Mouse (Mus musculus): ENCODE data around the gene Zfp446. TPM values are rescaled to one million over a fixed set of nuclear protein-coding genes. Genes with fewer than 3 reads are reported as not detected.

Zfp446 gene
- polyA plus RNA-seq, 1 experiment from 2014 or later = 5.5 TPM

Other genes starting within 250 kb of the Zfp446 start
- not detected in 2 replicates for gene Vmn2r56, start 242.8 kb upstream of the Zfp446 start, polyA plus RNA-seq (2014; fragmentation: Nextera tagmentation; extraction: Ambion mirVana)
- gene Zscan18, start 174.2 kb upstream of the Zfp446 start, polyA plus RNA-seq (2014; fragmentation: Nextera tagmentation; extraction: Ambion mirVana) = 8.5 and 9.1 TPM in 2 replicates
- gene Zfp329, start 159.0 kb upstream of the Zfp446 start, polyA plus RNA-seq (2014; fragmentation: Nextera tagmentation; extraction: Ambion mirVana) = 12.4 and 13.4 TPM in 2 replicates
- gene Zfp110, start 143.1 kb upstream of the Zfp446 start, polyA plus RNA-seq (2014; fragmentation: Nextera tagmentation; extraction: Ambion mirVana) = 21.6 and 25.6 TPM in 2 replicates
- 2.8 and 3.6 TPM in 2 replicates for gene Zfp128, start 96.7 kb upstream of the Zfp446 start, polyA plus RNA-seq (2014; fragmentation: Nextera tagmentation; extraction: Ambion mirVana)
- 14.5 and 17.0 TPM in 2 replicates for gene Zscan22, start 80.0 kb upstream of the Zfp446 start, polyA plus RNA-seq (2014; fragmentation: Nextera tagmentation; extraction: Ambion mirVana)
- 659 and 704 TPM in 2 replicates for gene Rps5, start 55.6 kb upstream of the Zfp446 start, polyA plus RNA-seq (2014; fragmentation: Nextera tagmentation; extraction: Ambion mirVana)
- gene Rnf225, start 50.4 kb upstream of the Zfp446 start, polyA plus RNA-seq (2014; fragmentation: Nextera tagmentation; extraction: Ambion mirVana) = 0.53 and 0.65 TPM in 2 replicates
- 6.8 and 7.1 TPM in 2 replicates for gene Zfp324, start 12.0 kb upstream of the Zfp446 start, polyA plus RNA-seq (2014; fragmentation: Nextera tagmentation; extraction: Ambion mirVana)
- gene Slc27a5, start 20.3 kb downstream of the Zfp446 start, polyA plus RNA-seq (2014; fragmentation: Nextera tagmentation; extraction: Ambion mirVana) = not detected in 2 replicates
- gene Trim28, start 21.3 kb downstream of the Zfp446 start, polyA plus RNA-seq (2014; fragmentation: Nextera tagmentation; extraction: Ambion mirVana) = 252 and 256 TPM in 2 replicates
- 13.6 and 16.0 TPM in 2 replicates for gene Zbtb45, start 32.2 kb downstream of the Zfp446 start, polyA plus RNA-seq (2014; fragmentation: Nextera tagmentation; extraction: Ambion mirVana)
- 148 and 149 TPM in 2 replicates for gene Chmp2a, start 57.0 kb downstream of the Zfp446 start, polyA plus RNA-seq (2014; fragmentation: Nextera tagmentation; extraction: Ambion mirVana)
- gene Ube2m, start 60.4 kb downstream of the Zfp446 start, polyA plus RNA-seq (2014; fragmentation: Nextera tagmentation; extraction: Ambion mirVana) = 172 and 174 TPM in 2 replicates
- 1.5 and 1.7 TPM in 2 replicates for gene Mzf1, start 76.9 kb downstream of the Zfp446 start, polyA plus RNA-seq (2014; fragmentation: Nextera tagmentation; extraction: Ambion mirVana)
- not detected in 2 replicates for gene Vmn1r85, start 117.3 kb downstream of the Zfp446 start, polyA plus RNA-seq (2014; fragmentation: Nextera tagmentation; extraction: Ambion mirVana)
- gene Vmn1r86, start 142.1 kb downstream of the Zfp446 start, polyA plus RNA-seq (2014; fragmentation: Nextera tagmentation; extraction: Ambion mirVana) = not detected in 2 replicates
- not detected in 2 replicates for gene Vmn1r87, start 162.3 kb downstream of the Zfp446 start, polyA plus RNA-seq (2014; fragmentation: Nextera tagmentation; extraction: Ambion mirVana)
- not detected in 2 replicates for gene Vmn1r88, start 181.7 kb downstream of the Zfp446 start, polyA plus RNA-seq (2014; fragmentation: Nextera tagmentation; extraction: Ambion mirVana)
- not detected in 2 replicates for gene Vmn1r89, start 235.2 kb downstream of the Zfp446 start, polyA plus RNA-seq (2014; fragmentation: Nextera tagmentation; extraction: Ambion mirVana)